Mouse (Mus musculus): ENCODE measurements around the gene Lrrc57. TPM values are rescaled to one million over a fixed set of nuclear protein-coding genes. Genes with fewer than 3 reads are reported as not detected.

The Lrrc57 gene
- polyA plus RNA-seq (2015; fragmentation: Nextera tagmentation; extraction: Ambion mirVana) = 22.3 and 22.5 TPM in 2 replicates

- no peaks in the 10 kb centered on the region for H3K9me3 ChIP-seq (replicated peaks)
- peak within 1 kb of the TSS; percentile 86 for H3K4me2 ChIP-seq
- no peaks in the 10 kb centered on the region for H3K27me3 ChIP-seq
- peak within 1 kb of the TSS; percentile 95 for H3K27ac ChIP-seq
- peaks cover 33% of the 10 kb centered on the region for H3K36me3 ChIP-seq
- WGBS = under 1% methylated on average over 52 of the region's 52 CpGs
- peak within 1 kb of the TSS; percentile 83 for H3K9ac ChIP-seq
- ATAC-seq (replicated peaks; ENCODE audit: low FRiP score) = peak; percentile 98
- H3K4me3 ChIP-seq (replicated peaks) = peak within 1 kb of the TSS; percentile 97
- H3K4me1 ChIP-seq = peaks cover 22% of the 10 kb centered on the region
Observed at GRCm38 (mm10) chr2:120608830-120609723, at the start of gene Lrrc57, which contains the start of gene Haus2. Lrrc57 (minus strand) TSS chr2:120609520. Haus2 (plus strand) TSS chr2:120609383.

- Histone ChIP-seq H3K4me3 (replicated peaks) (no peak overlapping the region), H3K36me3 (no peaks in the 10 kb centered on the region), H3K9me3 (replicated peaks) (no peaks in the 10 kb centered on the region), H3K27me3 (no peaks in the 10 kb centered on the region), H3K9ac (no peak overlapping the region), H3K27ac (no peak overlapping the region), H3K4me2 (no peak overlapping the region), H3K4me1 (no peaks in the 10 kb centered on the region)
- ATAC-seq (replicated peaks; ENCODE audit: low FRiP score) = no peak
- WGBS = 72% methylated on average over 5 of the region's 5 CpGs
Observed at GRCm38 (mm10) chr2:120658486-120658885, 49.2 kb upstream of the Lrrc57 start.

GRCm38 (mm10) chr2:120656711-120657110, 47.4 kb upstream of the Lrrc57 start:
- Histone ChIP-seq H3K36me3 (no peaks in the 10 kb centered on the region), H3K9ac (no peak overlapping the region), H3K4me1 (no peaks in the 10 kb centered on the region), H3K27ac (no peak overlapping the region), H3K27me3 (no peaks in the 10 kb centered on the region), H3K9me3 (replicated peaks) (no peaks in the 10 kb centered on the region), H3K4me3 (replicated peaks) (no peak overlapping the region), H3K4me2 (no peak overlapping the region)
- ATAC-seq (replicated peaks; ENCODE audit: low FRiP score) = no peak
- WGBS = 100% methylated on average over 2 of the region's 2 CpGs

- WGBS = 89% methylated on average over 5 of the region's 5 CpGs
- Histone ChIP-seq H3K27ac (no peak overlapping the region), H3K4me3 (replicated peaks) (no peak overlapping the region), H3K9ac (no peak overlapping the region), H3K9me3 (replicated peaks) (no peaks in the 10 kb centered on the region), H3K4me1 (no peaks in the 10 kb centered on the region), H3K4me2 (no peak overlapping the region), H3K36me3 (no peaks in the 10 kb centered on the region), H3K27me3 (no peaks in the 10 kb centered on the region)
- no peak for ATAC-seq (replicated peaks; ENCODE audit: low FRiP score)
Observed at GRCm38 (mm10) chr2:120655905-120656304, 46.6 kb upstream of the Lrrc57 start.

- H3K27me3 ChIP-seq = no peaks in the 10 kb centered on the region
- H3K9me3 ChIP-seq (replicated peaks) = no peaks in the 10 kb centered on the region
- H3K9ac ChIP-seq = no peak overlapping the region
- no peaks in the 10 kb centered on the region for H3K4me1 ChIP-seq
- no peak overlapping the region for H3K27ac ChIP-seq
- ATAC-seq (replicated peaks; ENCODE audit: low FRiP score) = no peak
- H3K4me3 ChIP-seq (replicated peaks) = no peak overlapping the region
- H3K4me2 ChIP-seq = no peak overlapping the region
- H3K36me3 ChIP-seq = no peaks in the 10 kb centered on the region
- WGBS = 83% methylated on average over 2 of the region's 2 CpGs
Observed at GRCm38 (mm10) chr2:120654693-120655092, 45.4 kb upstream of the Lrrc57 start.

- Histone ChIP-seq H3K4me2 (no peak overlapping the region), H3K4me1 (no peaks in the 10 kb centered on the region), H3K4me3 (replicated peaks) (no peak overlapping the region), H3K36me3 (no peaks in the 10 kb centered on the region), H3K9ac (no peak overlapping the region), H3K27ac (peak overlapping the region; percentile 57; the same call in 1 of the 2 replicates), H3K9me3 (replicated peaks) (no peaks in the 10 kb centered on the region), H3K27me3 (no peaks in the 10 kb centered on the region)
- ATAC-seq (replicated peaks; ENCODE audit: low FRiP score) = no peak
- 85% methylated on average over 7 of the region's 7 CpGs for WGBS
Observed at GRCm38 (mm10) chr2:120652925-120653284, 43.6 kb upstream of the Lrrc57 start.

- no peaks in the 10 kb centered on the region for H3K36me3 ChIP-seq
- H3K27ac ChIP-seq = peak overlapping the region; percentile 57; the same call in 1 of the 2 replicates
- no peak overlapping the region for H3K4me2 ChIP-seq
- no peaks in the 10 kb centered on the region for H3K9me3 ChIP-seq (replicated peaks)
- ATAC-seq (replicated peaks; ENCODE audit: low FRiP score) = no peak
- H3K27me3 ChIP-seq = no peaks in the 10 kb centered on the region
- no peak overlapping the region for H3K4me3 ChIP-seq (replicated peaks)
- 76% methylated on average over 7 of the region's 7 CpGs for WGBS
- no peak overlapping the region for H3K9ac ChIP-seq
- no peaks in the 10 kb centered on the region for H3K4me1 ChIP-seq
Observed at GRCm38 (mm10) chr2:120652256-120652924, 43.1 kb upstream of the Lrrc57 start.

- H3K36me3 ChIP-seq = no peaks in the 10 kb centered on the region
- H3K27ac ChIP-seq = no peak overlapping the region
- H3K4me1 ChIP-seq = no peaks in the 10 kb centered on the region
- ATAC-seq (replicated peaks; ENCODE audit: low FRiP score) = no peak
- no peaks in the 10 kb centered on the region for H3K27me3 ChIP-seq
- no peak overlapping the region for H3K4me2 ChIP-seq
- no peaks in the 10 kb centered on the region for H3K9me3 ChIP-seq (replicated peaks)
- 82% methylated on average over 4 of the region's 4 CpGs for WGBS
- no peak overlapping the region for H3K4me3 ChIP-seq (replicated peaks)
- H3K9ac ChIP-seq = no peak overlapping the region
Observed at GRCm38 (mm10) chr2:120646777-120647176, 37.5 kb upstream of the Lrrc57 start.

GRCm38 (mm10) chr2:120643836-120644235, 34.5 kb upstream of the Lrrc57 start:
- Histone ChIP-seq H3K36me3 (peaks cover 3% of the 10 kb centered on the region; the same call in 1 of the 2 replicates), H3K27ac (no peak overlapping the region), H3K4me1 (no peaks in the 10 kb centered on the region), H3K4me3 (replicated peaks) (no peak overlapping the region), H3K9ac (no peak overlapping the region), H3K27me3 (no peaks in the 10 kb centered on the region), H3K9me3 (replicated peaks) (no peaks in the 10 kb centered on the region), H3K4me2 (no peak overlapping the region)
- no peak for ATAC-seq (replicated peaks; ENCODE audit: low FRiP score)
- WGBS = 75% methylated on average over 7 of the region's 7 CpGs

GRCm38 (mm10) chr2:120640835-120641234, 31.5 kb upstream of the Lrrc57 start:
- H3K27ac ChIP-seq = no peak overlapping the region
- no peak for ATAC-seq (replicated peaks; ENCODE audit: low FRiP score)
- no peak overlapping the region for H3K9ac ChIP-seq
- peaks cover 3% of the 10 kb centered on the region; the same call in 1 of the 2 replicates for H3K36me3 ChIP-seq
- H3K4me1 ChIP-seq = no peaks in the 10 kb centered on the region
- WGBS = 90% methylated on average over 8 of the region's 8 CpGs
- H3K4me2 ChIP-seq = no peak overlapping the region
- H3K27me3 ChIP-seq = no peaks in the 10 kb centered on the region
- H3K4me3 ChIP-seq (replicated peaks) = no peak overlapping the region
- H3K9me3 ChIP-seq (replicated peaks) = no peaks in the 10 kb centered on the region

GRCm38 (mm10) chr2:120631957-120632356, 22.6 kb upstream of the Lrrc57 start:
- H3K4me3 ChIP-seq (replicated peaks) = no peak overlapping the region
- 77% methylated on average over 4 of the region's 4 CpGs for WGBS
- H3K4me1 ChIP-seq = peaks cover 13% of the 10 kb centered on the region
- ATAC-seq (replicated peaks; ENCODE audit: low FRiP score) = no peak
- no peaks in the 10 kb centered on the region for H3K9me3 ChIP-seq (replicated peaks)
- H3K27ac ChIP-seq = peak overlapping the region; percentile 37; the same call in 1 of the 2 replicates
- H3K9ac ChIP-seq = no peak overlapping the region
- H3K4me2 ChIP-seq = no peak overlapping the region
- no peaks in the 10 kb centered on the region for H3K27me3 ChIP-seq
- peaks cover 24% of the 10 kb centered on the region for H3K36me3 ChIP-seq

GRCm38 (mm10) chr2:120631521-120631920, 22.2 kb upstream of the Lrrc57 start:
- Histone ChIP-seq H3K27me3 (no peaks in the 10 kb centered on the region), H3K9ac (no peak overlapping the region), H3K4me3 (replicated peaks) (no peak overlapping the region), H3K4me2 (no peak overlapping the region), H3K4me1 (peaks cover 13% of the 10 kb centered on the region), H3K36me3 (peaks cover 24% of the 10 kb centered on the region), H3K9me3 (replicated peaks) (no peaks in the 10 kb centered on the region), H3K27ac (no peak overlapping the region)
- WGBS = 85% methylated on average over 2 of the region's 2 CpGs
- ATAC-seq (replicated peaks; ENCODE audit: low FRiP score) = no peak

Measured in kidney, embryonic 15.5 days (tissue).